Mouse (Mus musculus) bone marrow macrophage, adult 2 months (primary cell): ENCODE results near the gene Parm1.

ENCODE experiments used
- CTCF ChIP-seq: IDR thresholded peaks from 2 replicates; pipeline ENCODE4 v1.5.1; 2012; ENCODE audit warnings: low read depth, mild to moderate bottlenecking, low read length, moderate library complexity
- POLR2A ChIP-seq: IDR thresholded peaks from 2 replicates; pipeline ENCODE4 v1.6.1; 2012; ENCODE audit warnings: mild to moderate bottlenecking, low read depth, low read length, borderline replicate concordance

- TF ChIP-seq CTCF = no peak
- TF ChIP-seq POLR2A = no peak
These were observed 112.1 kb downstream of the Parm1 start for GRCm38 (mm10) chr5:91629472-91629871.
